Mouse (Mus musculus) lung, postnatal 0 days (tissue): ENCODE measurements around the gene Setdb1. TPM values are rescaled to one million over a fixed set of nuclear protein-coding genes. Genes with fewer than 3 reads are reported as not detected.

Source experiments
- ATAC-seq: fragments of 200-750 bp; cut with Nextera tagmentation; 2 replicates; pipeline ENCODE4 v1.8.0; 2017; ENCODE audit warnings: moderate library complexity
- DNase-seq: peaks from one replicate; pipeline ENCODE4 v3.0.0-alpha.2; 2016; ENCODE audit warnings: low spot score
- H3K27ac ChIP-seq: fragments of 300-500 bp; sonication (generic); 2 replicates; pipeline ENCODE4 v1.5.1; 2014; ENCODE audit warnings: antibody characterized with exemption, mild to moderate bottlenecking, low read length, mixed read lengths
- H3K27me3 ChIP-seq: fragments of 300-500 bp; sonication (generic); replicated peaks from 2 replicates; pipeline ENCODE4 v1.6.1; 2014; ENCODE audit warnings: low read length, mixed read lengths; ENCODE audit not compliant: insufficient read depth
- H3K36me3 ChIP-seq: fragments of 300-500 bp; sonication (generic); 2 replicates; pipeline ENCODE4 v1.6.1; 2014; ENCODE audit warnings: low read length, mixed read lengths; ENCODE audit not compliant: insufficient read depth
- H3K4me1 ChIP-seq: fragments of 300-500 bp; sonication (generic); 2 replicates; pipeline ENCODE4 v1.6.1; 2014; ENCODE audit warnings: antibody characterized with exemption, low read depth, low read length, mixed read lengths; ENCODE audit not compliant: insufficient read depth
- H3K4me2 ChIP-seq: fragments of 300-500 bp; sonication (generic); replicated peaks from 2 replicates; pipeline ENCODE4 v1.6.1; 2014; ENCODE audit warnings: low read depth, mild to moderate bottlenecking, low read length, moderate library complexity, mixed read lengths
- H3K4me3 ChIP-seq: fragments of 300-500 bp; sonication (generic); 2 replicates; pipeline ENCODE4 v1.5.1; 2014; ENCODE audit warnings: low read depth, low read length
- H3K9ac ChIP-seq: fragments of 300-500 bp; sonication (generic); replicated peaks from 2 replicates; pipeline ENCODE4 v1.6.1; 2014; ENCODE audit warnings: low read depth, mild to moderate bottlenecking
- H3K9me3 ChIP-seq: fragments of 300-500 bp; sonication (generic); 2 replicates; pipeline ENCODE4 v1.6.1; 2016; ENCODE audit warnings: low read length, mixed read lengths
- CTCF ChIP-seq: IDR thresholded peaks from 2 replicates; pipeline ENCODE4 v1.5.1; 2016; ENCODE audit warnings: antibody characterized with exemption, mild to moderate bottlenecking
- EP300 ChIP-seq: IDR thresholded peaks from 2 replicates; pipeline ENCODE4 v1.6.1; 2016; ENCODE audit warnings: antibody characterized with exemption, mild to moderate bottlenecking, control low read depth
- WGBS: fragments of 180-500 bp; shearing (Covaris S2); extraction: QIAGEN DNeasy Blood & Tissue Kit; methylation state at CpG from one replicate; pipeline ENCODE4 v1.1.7; 2014; 5-methylcytosine and 5-hydroxymethylcytosine counted together
- polyA plus RNA-seq: library from polyadenylated mRNA; unstranded; fragments of >200 nt; fragmentation: Nextera tagmentation; extraction: Ambion mirVana; gene quantifications from 2 replicates; pipeline ENCODE4 v1.2.1, GENCODE M21; 2015

Setdb1 gene
- polyA plus RNA-seq, 1 experiment from 2014 or later: 11.5 TPM

- 57% methylated on average over 12 of the region's 12 CpGs for WGBS
- Histone ChIP-seq H3K4me2 (no peak overlapping the region), H3K27me3 (no peaks in the 10 kb centered on the region), H3K4me3 (no peak overlapping the region), H3K36me3 (peaks cover 44% of the 10 kb centered on the region), H3K9me3 (no peaks in the 10 kb centered on the region), H3K4me1 (peaks cover 12% of the 10 kb centered on the region; the same call in 1 of the 2 replicates), H3K27ac (no peak overlapping the region; the same call in 1 of the 2 replicates), H3K9ac (no peak overlapping the region)
- TF ChIP-seq EP300 (no peak), CTCF (no peak)
- peak; percentile 18 for DNase-seq
- ATAC-seq: no peak
Observed at GRCm38 (mm10) chr3:95319701-95320625, 37.0 kb downstream of the Setdb1 start.

GRCm38 (mm10) chr3:95319110-95319509 is 37.9 kb downstream of the Setdb1 start:
- 0 out of 2 replicates have a peak overlapping the region, but pooled peaks have one; percentile 6 for H3K9ac ChIP-seq
- 36% methylated on average over 2 of the region's 2 CpGs for WGBS
- H3K4me3 ChIP-seq: no peak overlapping the region
- peak overlapping the region; percentile 23 for H3K4me2 ChIP-seq
- no peaks in the 10 kb centered on the region for H3K27me3 ChIP-seq
- DNase-seq: no peak
- no peaks in the 10 kb centered on the region for H3K9me3 ChIP-seq
- ATAC-seq: no peak
- no peak for TF ChIP-seq EP300
- TF ChIP-seq CTCF: no peak
- H3K27ac ChIP-seq: peak overlapping the region; percentile 93
- H3K4me1 ChIP-seq: peaks cover 16% of the 10 kb centered on the region; the same call in 1 of the 2 replicates
- peaks cover 36% of the 10 kb centered on the region for H3K36me3 ChIP-seq

GRCm38 (mm10) chr3:95318548-95318947 is 38.5 kb downstream of the Setdb1 start:
- ATAC-seq (peak; percentile 62), DNase-seq (peak; percentile 94)
- Histone ChIP-seq H3K4me1 (peaks cover 16% of the 10 kb centered on the region; the same call in 1 of the 2 replicates), H3K9ac (0 out of 2 replicates have a peak overlapping the region, but pooled peaks have one; percentile 6), H3K4me2 (peak overlapping the region; percentile 23), H3K27me3 (no peaks in the 10 kb centered on the region), H3K27ac (peak overlapping the region; percentile 93), H3K4me3 (no peak overlapping the region), H3K36me3 (peaks cover 30% of the 10 kb centered on the region), H3K9me3 (no peaks in the 10 kb centered on the region)
- TF ChIP-seq CTCF: 0 out of 2 replicates have a peak, but pooled peaks have one; percentile 22
- TF ChIP-seq EP300: peak; percentile 77; the same call in 1 of the 2 replicates
- 30% methylated on average over 6 of the region's 6 CpGs for WGBS

- TF ChIP-seq CTCF (peak; percentile 83), EP300 (peak; percentile 53)
- Histone ChIP-seq H3K27me3 (no peaks in the 10 kb centered on the region), H3K4me1 (peaks cover 16% of the 10 kb centered on the region; the same call in 1 of the 2 replicates), H3K9me3 (no peaks in the 10 kb centered on the region), H3K4me3 (peak overlapping the region; percentile 12; the same call in 1 of the 2 replicates), H3K4me2 (peak overlapping the region; percentile 40), H3K36me3 (peaks cover 22% of the 10 kb centered on the region), H3K9ac (no peak overlapping the region; the same call in 1 of the 2 replicates), H3K27ac (peak overlapping the region; percentile 93)
- DNase-seq: peak; percentile 94
- 14% methylated on average over 12 of the region's 12 CpGs for WGBS
- ATAC-seq: peak; percentile 72
Observed at GRCm38 (mm10) chr3:95317414-95318080, 39.5 kb downstream of the Setdb1 start.

GRCm38 (mm10) chr3:95315844-95316550 is 41.0 kb downstream of the Setdb1 start:
- no peaks in the 10 kb centered on the region for H3K9me3 ChIP-seq
- peaks cover 6% of the 10 kb centered on the region; the same call in 1 of the 2 replicates for H3K36me3 ChIP-seq
- H3K4me2 ChIP-seq: peak overlapping the region; percentile 72
- H3K9ac ChIP-seq: peak overlapping the region; percentile 98
- H3K27ac ChIP-seq: peak overlapping the region; percentile 97
- no peak for DNase-seq
- peaks cover 16% of the 10 kb centered on the region; the same call in 1 of the 2 replicates for H3K4me1 ChIP-seq
- peak overlapping the region; percentile 95 for H3K4me3 ChIP-seq
- TF ChIP-seq CTCF (no peak), EP300 (no peak)
- ATAC-seq: no peak
- no peaks in the 10 kb centered on the region for H3K27me3 ChIP-seq
- 6% methylated on average over 9 of the region's 9 CpGs for WGBS
